Mouse (Mus musculus) B cell, adult 67 days (primary cell): ENCODE measurements around the gene Brd3os. TPM values are rescaled to one million over a fixed set of nuclear protein-coding genes. Genes with fewer than 3 reads are reported as not detected.

Source experiments
- total RNA-seq, 2 experiments: library from RNA; stranded (reverse); gene quantifications; 4 replicates each; pipeline ENCODE4 v1.2.4; 2023

Brd3os gene
- total RNA-seq = under 1 TPM in 1 of 2 experiments, not detected in 1; 0.42 TPM

GRCm38 (mm10) chr2:27441767-27442707 lies at the start of gene Brd3os:
Brd3os (plus strand) TSS chr2:27442324.

GRCm38 (mm10) chr2:27426855-27427457 lies 15.2 kb upstream of the Brd3os start, which contains the start of gene Vav2:
Vav2 (minus strand) TSS chr2:27427033.

Other genes starting within 250 kb of the Brd3os start
- under 1 TPM in 1 of 2 experiments, not detected in 1; 0.27 TPM for gene Sardh, start 194.0 kb upstream of the Brd3os start, total RNA-seq
- 100 to 1,000 TPM; 160 to 170 TPM for gene Vav2, start 15.3 kb upstream of the Brd3os start, total RNA-seq
- gene Brd3, start 65.3 kb downstream of the Brd3os start, total RNA-seq = 10 to 100 TPM; 46.8 to 47.1 TPM
- gene Wdr5, start 72.8 kb downstream of the Brd3os start, total RNA-seq = 10 to 100 TPM; 44.7 to 47.0 TPM
- 1 to 10 TPM; 1.5 to 2.2 TPM for gene Rxra, start 234.1 kb downstream of the Brd3os start, total RNA-seq